Mouse (Mus musculus): ENCODE results near the gene Atf6. TPM values are rescaled to one million over a fixed set of nuclear protein-coding genes. Genes with fewer than 3 reads are reported as not detected.

The Atf6 gene
- polyA plus RNA-seq, 1 experiment: 12.0 TPM

GRCm38 (mm10) chr1:170734866-170735265 is 132.7 kb downstream of the Atf6 start:
- H3ac ChIP-seq (ENCODE audit: control insufficient read depth, insufficient read length, low read depth): no peak overlapping the region
- no peaks in the 10 kb centered on the region for H3K27me3 ChIP-seq (ENCODE audit: control insufficient read depth, insufficient read depth, insufficient read length)
- H3K79me3 ChIP-seq (ENCODE audit: low read depth): no peaks in the 10 kb centered on the region
- TF ChIP-seq CTCF (IDR thresholded peaks at IDR 0.05; ENCODE audit: control insufficient read depth, insufficient read depth, insufficient read length) (no peak), CEBPB (IDR thresholded peaks at IDR 0.05; ENCODE audit: low read depth) (no peak), MAX (IDR thresholded peaks at IDR 0.05) (no peak), MYOD1 (IDR thresholded peaks at IDR 0.05; ENCODE audit: control insufficient read depth, insufficient read length, low read depth) (no peak), USF1 (IDR thresholded peaks at IDR 0.05; ENCODE audit: low read depth) (no peak), FOSL1 (IDR thresholded peaks at IDR 0.05; ENCODE audit: insufficient read depth, low read length, poor library complexity, severe bottlenecking) (no peak), MYOG (IDR thresholded peaks at IDR 0.05; ENCODE audit: control insufficient read depth, extremely low read depth, insufficient read length) (no peak)
- H3K4me3 ChIP-seq (ENCODE audit: insufficient read depth, poor library complexity, severe bottlenecking): no peak overlapping the region
- H3K36me3 ChIP-seq (ENCODE audit: control insufficient read depth, insufficient read depth): no peaks in the 10 kb centered on the region
- no peaks in the 10 kb centered on the region for H3K79me2 ChIP-seq (ENCODE audit: control insufficient read depth, insufficient read depth)

GRCm38 (mm10) chr1:170732596-170732890 is 135.0 kb downstream of the Atf6 start:
- no peak overlapping the region for H3ac ChIP-seq (ENCODE audit: control insufficient read depth, insufficient read length, low read depth)
- H3K79me3 ChIP-seq (ENCODE audit: low read depth): no peaks in the 10 kb centered on the region
- no peak for TF ChIP-seq CTCF (IDR thresholded peaks at IDR 0.05; ENCODE audit: control insufficient read depth, insufficient read depth, insufficient read length)
- no peak for TF ChIP-seq MAX (IDR thresholded peaks at IDR 0.05)
- TF ChIP-seq MYOD1 (IDR thresholded peaks at IDR 0.05; ENCODE audit: control insufficient read depth, insufficient read length, low read depth): no peak
- no peak for TF ChIP-seq USF1 (IDR thresholded peaks at IDR 0.05; ENCODE audit: low read depth)
- TF ChIP-seq CEBPB (IDR thresholded peaks at IDR 0.05; ENCODE audit: low read depth): no peak
- TF ChIP-seq FOSL1 (IDR thresholded peaks at IDR 0.05; ENCODE audit: insufficient read depth, low read length, poor library complexity, severe bottlenecking): no peak
- no peak for TF ChIP-seq MYOG (IDR thresholded peaks at IDR 0.05; ENCODE audit: control insufficient read depth, extremely low read depth, insufficient read length)
- H3K79me2 ChIP-seq (ENCODE audit: control insufficient read depth, insufficient read depth): no peaks in the 10 kb centered on the region
- H3K36me3 ChIP-seq (ENCODE audit: control insufficient read depth, insufficient read depth): no peaks in the 10 kb centered on the region
- H3K27me3 ChIP-seq (ENCODE audit: control insufficient read depth, insufficient read depth, insufficient read length): no peaks in the 10 kb centered on the region
- no peak overlapping the region for H3K4me3 ChIP-seq (ENCODE audit: insufficient read depth, poor library complexity, severe bottlenecking)

- Histone ChIP-seq H3K79me3 (ENCODE audit: low read depth) (no peaks in the 10 kb centered on the region), H3K4me3 (ENCODE audit: insufficient read depth, poor library complexity, severe bottlenecking) (no peak overlapping the region), H3K27me3 (ENCODE audit: control insufficient read depth, insufficient read depth, insufficient read length) (no peaks in the 10 kb centered on the region), H3ac (ENCODE audit: control insufficient read depth, insufficient read length, low read depth) (peak overlapping the region; percentile 51), H3K79me2 (ENCODE audit: control insufficient read depth, insufficient read depth) (no peaks in the 10 kb centered on the region), H3K36me3 (ENCODE audit: control insufficient read depth, insufficient read depth) (no peaks in the 10 kb centered on the region)
- TF ChIP-seq MYOD1 (IDR thresholded peaks at IDR 0.05; ENCODE audit: control insufficient read depth, insufficient read length, low read depth): no peak
- no peak for TF ChIP-seq CEBPB (IDR thresholded peaks at IDR 0.05; ENCODE audit: low read depth)
- TF ChIP-seq CTCF (IDR thresholded peaks at IDR 0.05; ENCODE audit: control insufficient read depth, insufficient read depth, insufficient read length): no peak
- TF ChIP-seq MAX (IDR thresholded peaks at IDR 0.05): no peak
- no peak for TF ChIP-seq MYOG (IDR thresholded peaks at IDR 0.05; ENCODE audit: control insufficient read depth, extremely low read depth, insufficient read length)
- no peak for TF ChIP-seq USF1 (IDR thresholded peaks at IDR 0.05; ENCODE audit: low read depth)
- no peak for TF ChIP-seq FOSL1 (IDR thresholded peaks at IDR 0.05; ENCODE audit: insufficient read depth, low read length, poor library complexity, severe bottlenecking)
Observed at GRCm38 (mm10) chr1:170731865-170732595, 135.5 kb downstream of the Atf6 start.

- H3K4me3 ChIP-seq (ENCODE audit: insufficient read depth, poor library complexity, severe bottlenecking): no peak overlapping the region
- H3K79me3 ChIP-seq (ENCODE audit: low read depth): no peaks in the 10 kb centered on the region
- no peaks in the 10 kb centered on the region for H3K27me3 ChIP-seq (ENCODE audit: control insufficient read depth, insufficient read depth, insufficient read length)
- no peaks in the 10 kb centered on the region for H3K79me2 ChIP-seq (ENCODE audit: control insufficient read depth, insufficient read depth)
- H3K36me3 ChIP-seq (ENCODE audit: control insufficient read depth, insufficient read depth): no peaks in the 10 kb centered on the region
- H3ac ChIP-seq (ENCODE audit: control insufficient read depth, insufficient read length, low read depth): no peak overlapping the region
- TF ChIP-seq CTCF (IDR thresholded peaks at IDR 0.05; ENCODE audit: control insufficient read depth, insufficient read depth, insufficient read length) (no peak), MYOG (IDR thresholded peaks at IDR 0.05; ENCODE audit: control insufficient read depth, extremely low read depth, insufficient read length) (no peak), MYOD1 (IDR thresholded peaks at IDR 0.05; ENCODE audit: control insufficient read depth, insufficient read length, low read depth) (no peak), FOSL1 (IDR thresholded peaks at IDR 0.05; ENCODE audit: insufficient read depth, low read length, poor library complexity, severe bottlenecking) (no peak), MAX (IDR thresholded peaks at IDR 0.05) (no peak), USF1 (IDR thresholded peaks at IDR 0.05; ENCODE audit: low read depth) (no peak), CEBPB (IDR thresholded peaks at IDR 0.05; ENCODE audit: low read depth) (no peak)
Observed at GRCm38 (mm10) chr1:170729267-170729962, 138.2 kb downstream of the Atf6 start.

- no peak overlapping the region for H3ac ChIP-seq (ENCODE audit: control insufficient read depth, insufficient read length, low read depth)
- no peak overlapping the region for H3K4me3 ChIP-seq (ENCODE audit: insufficient read depth, poor library complexity, severe bottlenecking)
- H3K36me3 ChIP-seq (ENCODE audit: control insufficient read depth, insufficient read depth): no peaks in the 10 kb centered on the region
- H3K27me3 ChIP-seq (ENCODE audit: control insufficient read depth, insufficient read depth, insufficient read length): no peaks in the 10 kb centered on the region
- no peaks in the 10 kb centered on the region for H3K79me2 ChIP-seq (ENCODE audit: control insufficient read depth, insufficient read depth)
- TF ChIP-seq MYOG (IDR thresholded peaks at IDR 0.05; ENCODE audit: control insufficient read depth, extremely low read depth, insufficient read length) (no peak), FOSL1 (IDR thresholded peaks at IDR 0.05; ENCODE audit: insufficient read depth, low read length, poor library complexity, severe bottlenecking) (no peak), CTCF (IDR thresholded peaks at IDR 0.05; ENCODE audit: control insufficient read depth, insufficient read depth, insufficient read length) (no peak), USF1 (IDR thresholded peaks at IDR 0.05; ENCODE audit: low read depth) (no peak), CEBPB (IDR thresholded peaks at IDR 0.05; ENCODE audit: low read depth) (no peak), MAX (IDR thresholded peaks at IDR 0.05) (no peak), MYOD1 (IDR thresholded peaks at IDR 0.05; ENCODE audit: control insufficient read depth, insufficient read length, low read depth) (no peak)
- H3K79me3 ChIP-seq (ENCODE audit: low read depth): no peaks in the 10 kb centered on the region
Observed at GRCm38 (mm10) chr1:170728524-170728923, 139.0 kb downstream of the Atf6 start.

All from C2C12 (cell line).